Mouse (Mus musculus): ENCODE measurements around the gene Ss18l1. TPM values are rescaled to one million over a fixed set of nuclear protein-coding genes. Genes with fewer than 3 reads are reported as not detected.

Ss18l1 gene
- polyA plus RNA-seq, 1 experiment from 2014 or later, result 3.9 TPM

DNA sequence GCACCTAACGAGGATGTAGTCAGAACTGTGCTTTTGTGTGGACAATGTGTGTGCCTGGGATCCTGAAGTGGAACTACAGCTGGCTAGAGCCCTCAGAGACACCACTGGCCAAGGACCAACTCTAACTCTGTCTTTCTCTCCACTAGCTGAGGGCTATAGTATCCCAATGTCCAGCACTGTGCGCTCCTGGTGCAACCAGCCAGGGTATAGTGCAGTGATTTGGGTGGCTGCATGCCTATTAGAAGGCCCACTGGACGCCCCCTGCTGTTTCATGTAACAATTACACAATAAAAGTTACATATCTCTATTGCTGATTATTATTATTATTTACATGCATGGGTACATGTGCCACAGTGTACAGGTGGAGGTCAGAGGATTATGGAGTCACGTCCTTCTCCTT lies 3.0 kb downstream of the Ss18l1 start:
- DNase-seq (ENCODE audit: low spot score) (peak; percentile 80), ATAC-seq (replicated peaks; ENCODE audit: low FRiP score, low read depth) (no peak)
- H3K9me3 ChIP-seq (replicated peaks; ENCODE audit: low read length), result no peaks in the 10 kb centered on the region
- no peaks in the 10 kb centered on the region for H3K36me3 ChIP-seq (ENCODE audit: insufficient read depth, low read length)
- H3K4me3 ChIP-seq (replicated peaks; ENCODE audit: low read depth, low read length), result no peak overlapping the region
- peaks cover 6% of the 10 kb centered on the region; the same call in 1 of the 2 replicates for H3K4me1 ChIP-seq (replicated peaks; ENCODE audit: insufficient read depth, low read length)
- H3K27ac ChIP-seq, result no peak overlapping the region
- H3K4me2 ChIP-seq (ENCODE audit: low read length), result no peak overlapping the region
- H3K9ac ChIP-seq (ENCODE audit: low read depth, low read length), result no peak overlapping the region
- TF ChIP-seq CTCF (IDR thresholded peaks at IDR 0.05; ENCODE audit: low read depth), result peak; percentile 77
- no peaks in the 10 kb centered on the region for H3K27me3 ChIP-seq (ENCODE audit: insufficient read depth, low read length)
- WGBS, result 44% methylated on average over 4 of the region's 4 CpGs

DNA sequence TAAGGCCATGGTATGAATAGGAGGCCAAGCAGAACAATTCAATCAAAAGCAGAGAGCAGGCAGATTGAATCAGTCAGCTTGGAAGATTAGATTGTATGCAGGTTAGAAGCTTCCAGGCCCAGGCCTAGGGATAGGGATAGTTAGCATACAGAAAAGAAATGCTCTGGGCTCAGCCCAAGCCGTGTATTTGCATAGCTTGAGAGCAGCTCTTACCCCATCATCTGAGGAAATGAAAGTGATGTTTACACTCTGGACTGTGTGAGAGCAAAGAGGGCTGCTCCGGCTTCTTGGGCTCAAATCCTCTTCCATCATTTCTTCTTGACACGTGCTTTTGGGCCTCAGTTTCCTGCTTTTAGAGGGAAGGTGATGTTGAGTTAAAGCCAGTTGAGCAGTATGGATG lies 5.3 kb downstream of the Ss18l1 start:
- ATAC-seq (replicated peaks; ENCODE audit: low FRiP score, low read depth) (no peak), DNase-seq (ENCODE audit: low spot score) (no peak)
- Histone ChIP-seq H3K9me3 (replicated peaks; ENCODE audit: low read length) (no peaks in the 10 kb centered on the region), H3K36me3 (ENCODE audit: insufficient read depth, low read length) (no peaks in the 10 kb centered on the region), H3K27ac (no peak overlapping the region), H3K4me3 (replicated peaks; ENCODE audit: low read depth, low read length) (no peak overlapping the region), H3K9ac (ENCODE audit: low read depth, low read length) (no peak overlapping the region), H3K27me3 (ENCODE audit: insufficient read depth, low read length) (no peaks in the 10 kb centered on the region), H3K4me2 (ENCODE audit: low read length) (no peak overlapping the region), H3K4me1 (replicated peaks; ENCODE audit: insufficient read depth, low read length) (no peaks in the 10 kb centered on the region)
- no peak for TF ChIP-seq CTCF (IDR thresholded peaks at IDR 0.05; ENCODE audit: low read depth)
- 94% methylated on average over 3 of the region's 3 CpGs for WGBS

DNA sequence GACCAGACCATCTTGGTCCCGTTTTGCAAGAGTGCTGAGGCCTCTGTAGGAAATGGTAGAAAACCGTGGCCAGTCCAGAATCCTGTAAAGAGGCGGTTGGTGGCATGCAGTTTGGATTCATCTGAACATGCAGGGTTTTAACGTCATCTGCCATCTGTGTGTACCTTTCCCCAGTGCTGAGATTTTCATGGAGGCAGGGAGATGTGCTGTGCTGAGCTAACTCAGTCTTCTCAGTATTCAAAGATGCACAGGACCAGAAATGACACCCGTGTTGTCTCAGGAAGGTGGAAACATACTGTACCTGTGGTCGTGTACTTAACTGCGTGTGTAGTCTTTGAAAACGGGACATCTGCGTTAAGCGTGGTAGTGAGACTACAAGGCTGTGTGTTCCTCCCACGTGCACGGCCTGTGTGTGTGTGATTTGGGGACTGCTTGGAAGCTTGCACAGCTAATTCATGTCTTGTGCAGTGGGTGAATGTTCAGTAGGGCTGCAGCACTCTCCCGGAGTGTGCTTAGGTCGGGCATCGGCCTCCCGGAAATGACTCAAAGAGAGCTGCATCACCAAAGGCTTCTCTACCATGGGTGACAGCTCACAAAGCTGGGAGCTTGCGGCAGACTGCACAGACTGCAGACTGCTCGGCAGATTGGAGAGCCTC lies 5.8 kb downstream of the Ss18l1 start:
- Histone ChIP-seq H3K27me3 (ENCODE audit: insufficient read depth, low read length) (no peaks in the 10 kb centered on the region), H3K4me2 (ENCODE audit: low read length) (no peak overlapping the region), H3K9ac (ENCODE audit: low read depth, low read length) (no peak overlapping the region), H3K27ac (no peak overlapping the region), H3K4me1 (replicated peaks; ENCODE audit: insufficient read depth, low read length) (no peaks in the 10 kb centered on the region), H3K4me3 (replicated peaks; ENCODE audit: low read depth, low read length) (no peak overlapping the region), H3K36me3 (ENCODE audit: insufficient read depth, low read length) (peaks cover 4% of the 10 kb centered on the region; the same call in 1 of the 2 replicates), H3K9me3 (replicated peaks; ENCODE audit: low read length) (no peaks in the 10 kb centered on the region)
- WGBS, result 94% methylated on average over 18 of the region's 18 CpGs
- DNase-seq (ENCODE audit: low spot score), result no peak
- TF ChIP-seq CTCF (IDR thresholded peaks at IDR 0.05; ENCODE audit: low read depth), result no peak
- ATAC-seq (replicated peaks; ENCODE audit: low FRiP score, low read depth), result no peak

DNA sequence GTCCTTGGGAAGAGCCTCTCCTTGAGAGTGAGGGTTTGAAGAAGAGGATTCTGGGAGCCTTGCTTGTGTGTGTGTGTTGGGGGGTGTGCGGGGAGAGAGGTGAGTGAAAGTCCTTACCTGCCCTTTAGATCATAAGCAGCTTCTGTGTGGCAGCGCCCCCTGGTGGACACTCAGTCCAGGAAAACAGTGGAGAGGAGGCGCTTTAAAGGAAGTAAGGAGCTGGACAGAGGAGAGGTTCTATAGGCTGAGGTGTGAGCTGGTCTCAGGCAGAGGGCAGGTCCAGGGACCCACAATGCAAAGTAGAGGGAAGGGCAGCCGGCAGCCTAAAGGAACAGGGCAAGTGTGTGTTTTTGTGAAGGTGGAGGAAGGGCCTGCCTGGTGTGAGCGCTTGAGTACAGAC lies 8.7 kb downstream of the Ss18l1 start:
- peak; percentile 96 for TF ChIP-seq CTCF (IDR thresholded peaks at IDR 0.05; ENCODE audit: low read depth)
- ATAC-seq (replicated peaks; ENCODE audit: low FRiP score, low read depth) (peak; percentile 62), DNase-seq (ENCODE audit: low spot score) (peak; percentile 87)
- H3K27me3 ChIP-seq (ENCODE audit: insufficient read depth, low read length), result no peaks in the 10 kb centered on the region
- whole genome bisulfite sequencing, result 21% methylated on average over 5 of the region's 5 CpGs
- H3K4me2 ChIP-seq (ENCODE audit: low read length), result no peak overlapping the region
- peaks cover 18% of the 10 kb centered on the region for H3K36me3 ChIP-seq (ENCODE audit: insufficient read depth, low read length)
- H3K4me1 ChIP-seq (replicated peaks; ENCODE audit: insufficient read depth, low read length), result no peaks in the 10 kb centered on the region
- no peak overlapping the region for H3K4me3 ChIP-seq (replicated peaks; ENCODE audit: low read depth, low read length)
- no peak overlapping the region for H3K27ac ChIP-seq
- no peaks in the 10 kb centered on the region for H3K9me3 ChIP-seq (replicated peaks; ENCODE audit: low read length)
- H3K9ac ChIP-seq (ENCODE audit: low read depth, low read length), result no peak overlapping the region

DNA sequence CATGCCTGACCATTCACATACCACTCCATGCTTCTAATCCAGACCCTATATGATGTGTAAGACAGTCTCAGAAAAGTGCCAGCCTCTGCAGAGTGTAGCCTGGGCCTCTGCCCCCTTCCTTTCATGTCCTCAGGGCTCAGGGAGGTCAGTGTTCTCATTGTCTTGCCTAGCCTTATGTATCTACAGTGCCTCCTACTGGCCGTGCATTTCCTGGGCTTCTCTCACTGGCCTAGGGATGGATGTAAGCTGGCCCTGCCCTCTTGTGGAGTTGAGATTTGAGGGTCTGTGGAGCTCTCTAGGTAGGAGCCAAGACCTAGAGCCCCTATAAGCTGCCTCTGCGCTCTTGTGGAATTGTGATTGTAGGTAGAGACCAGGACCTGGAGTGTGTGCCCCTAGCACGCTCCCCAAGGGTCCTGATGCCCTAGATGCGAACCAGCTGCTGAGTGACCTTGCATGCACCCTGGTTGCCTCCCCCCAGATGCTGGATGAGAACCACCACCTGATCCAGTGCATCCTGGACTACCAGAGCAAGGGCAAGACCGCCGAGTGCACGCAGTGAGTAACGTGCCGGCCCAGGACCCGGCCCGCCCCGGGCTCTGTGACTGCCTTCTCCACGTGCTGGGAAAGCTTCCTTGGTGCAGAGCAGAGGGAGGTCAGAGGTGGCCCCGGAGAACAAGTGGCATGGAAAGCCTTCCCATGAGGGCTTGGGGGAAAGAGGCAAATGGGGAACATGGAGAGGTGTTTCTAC lies 9.9 kb downstream of the Ss18l1 start:
- H3K27ac ChIP-seq, result no peak overlapping the region
- H3K4me1 ChIP-seq (replicated peaks; ENCODE audit: insufficient read depth, low read length), result no peaks in the 10 kb centered on the region
- no peak overlapping the region for H3K4me3 ChIP-seq (replicated peaks; ENCODE audit: low read depth, low read length)
- H3K9me3 ChIP-seq (replicated peaks; ENCODE audit: low read length), result no peaks in the 10 kb centered on the region
- DNase-seq (ENCODE audit: low spot score), result peak; percentile 24
- WGBS, result 91% methylated on average over 14 of the region's 14 CpGs
- ATAC-seq (replicated peaks; ENCODE audit: low FRiP score, low read depth), result no peak
- H3K27me3 ChIP-seq (ENCODE audit: insufficient read depth, low read length), result no peaks in the 10 kb centered on the region
- peak; percentile 59; the same call in 1 of the 2 replicates for TF ChIP-seq CTCF (IDR thresholded peaks at IDR 0.05; ENCODE audit: low read depth)
- no peak overlapping the region for H3K4me2 ChIP-seq (ENCODE audit: low read length)
- no peak overlapping the region for H3K9ac ChIP-seq (ENCODE audit: low read depth, low read length)
- peaks cover 24% of the 10 kb centered on the region for H3K36me3 ChIP-seq (ENCODE audit: insufficient read depth, low read length)

DNA sequence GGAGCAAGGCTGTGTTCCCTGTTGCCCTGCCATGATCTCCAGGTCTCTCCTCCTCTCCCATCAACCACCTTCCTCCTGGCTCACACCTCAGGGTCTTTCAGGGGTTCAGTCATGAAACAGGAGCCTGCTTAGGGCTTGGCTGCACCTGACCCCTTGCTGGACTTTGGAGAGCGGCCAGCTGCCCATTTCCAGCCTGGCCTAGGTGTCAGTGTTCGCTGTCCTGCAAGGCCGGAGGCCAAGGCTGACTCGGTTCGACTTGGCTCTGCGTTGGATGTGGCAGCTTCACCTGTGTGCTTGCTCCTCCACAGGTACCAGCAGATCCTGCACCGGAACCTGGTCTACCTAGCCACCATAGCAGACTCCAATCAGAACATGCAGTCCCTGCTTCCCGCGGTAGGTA lies 10.7 kb downstream of the Ss18l1 start:
- no peak overlapping the region for H3K27ac ChIP-seq
- DNase-seq (ENCODE audit: low spot score) (no peak), ATAC-seq (replicated peaks; ENCODE audit: low FRiP score, low read depth) (no peak)
- peaks cover 27% of the 10 kb centered on the region for H3K36me3 ChIP-seq (ENCODE audit: insufficient read depth, low read length)
- no peaks in the 10 kb centered on the region for H3K9me3 ChIP-seq (replicated peaks; ENCODE audit: low read length)
- no peak overlapping the region for H3K9ac ChIP-seq (ENCODE audit: low read depth, low read length)
- H3K4me2 ChIP-seq (ENCODE audit: low read length), result no peak overlapping the region
- no peak overlapping the region for H3K4me3 ChIP-seq (replicated peaks; ENCODE audit: low read depth, low read length)
- 91% methylated on average over 9 of the region's 9 CpGs for WGBS
- TF ChIP-seq CTCF (IDR thresholded peaks at IDR 0.05; ENCODE audit: low read depth), result no peak
- no peaks in the 10 kb centered on the region for H3K4me1 ChIP-seq (replicated peaks; ENCODE audit: insufficient read depth, low read length)
- no peaks in the 10 kb centered on the region for H3K27me3 ChIP-seq (ENCODE audit: insufficient read depth, low read length)

All from kidney, postnatal 0 days (tissue).